8 mouse cellular contexts compared by ENCODE assay signal in the genomic region with DNA sequence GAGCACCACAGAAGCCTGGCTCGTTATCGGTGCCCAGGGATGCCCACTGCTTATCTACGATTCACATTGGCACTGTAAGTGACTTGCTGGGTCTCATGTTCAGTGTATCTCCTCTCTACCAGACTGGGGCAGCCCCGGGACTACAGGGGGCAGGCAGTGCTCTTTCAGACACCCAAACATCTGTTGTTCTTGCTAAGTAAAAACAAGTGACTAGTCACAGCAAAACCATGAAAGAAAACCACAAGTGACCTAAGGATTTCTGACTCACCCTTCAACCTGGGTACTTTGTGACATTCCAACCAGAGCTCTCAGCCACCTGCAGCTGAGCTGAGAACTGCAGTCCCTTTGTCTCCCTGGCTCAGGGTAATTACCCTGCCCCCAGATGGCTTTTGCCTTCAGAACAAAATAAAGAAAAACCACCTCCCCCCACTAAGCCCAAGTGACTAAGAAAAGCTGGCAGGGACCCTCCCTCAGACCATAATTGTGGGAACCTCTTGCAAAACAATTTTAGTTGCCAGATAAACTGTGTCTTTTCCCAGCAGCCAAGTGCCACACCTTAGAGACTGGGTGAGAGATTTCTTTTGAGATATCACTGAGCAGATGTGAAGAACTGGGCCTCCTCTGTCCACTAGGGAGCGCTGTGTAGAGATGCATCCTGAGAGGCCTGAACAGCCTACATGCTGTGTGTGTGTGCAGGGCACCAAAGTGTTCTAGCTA. TPM values are rescaled to one million over a fixed set of nuclear protein-coding genes. Genes with fewer than 3 reads are reported as not detected.
DNase-seq lines count a peak whose midpoint lies in the region; ATAC-seq and TF ChIP-seq lines count a peak whose summit lies in the region.

No protein-coding gene starts in this region.

- WGBS in heart, embryonic 10.5 days: 60% methylated on average over 5 of the region's 5 CpGs
- 48% methylated on average over 5 of the region's 5 CpGs for WGBS in embryonic facial prominence, embryonic 15.5 days
- WGBS in limb, embryonic 14.5 days: 56% methylated on average over 5 of the region's 5 CpGs

- DNase-seq in heart, postnatal 4 days: peak; percentile 17
- DNase-seq in heart, embryonic 10.5 days (ENCODE audit: low spot score): no peak
- DNase-seq in 416B (ENCODE audit: low read depth): peak; percentile 74
- DNase-seq in Patski (ENCODE audit: low read depth, low spot score): peak; percentile 98
- DNase-seq in limb, embryonic 14.5 days (ENCODE audit: low spot score): no peak

- ATAC-seq in Patski: peak; percentile 96
- peak; percentile 35 for ATAC-seq in embryonic facial prominence, embryonic 15.5 days (ENCODE audit: insufficient number of reproducible peaks, low FRiP score, low TSS enrichment, low read depth)
- ATAC-seq in limb, embryonic 14.5 days (ENCODE audit: low FRiP score, low read depth): no peak
- ATAC-seq in neutrophil, adult 5-6 weeks (ENCODE audit: extremely low read depth, insufficient number of reproducible peaks, low FRiP score, poor library complexity, severe bottlenecking): 0 out of 2 replicates have a peak, but pooled peaks have one; percentile 42
- ATAC-seq in frontal cortex, adult (ENCODE audit: low TSS enrichment): no peak

- CTCF ChIA-PET in Patski (lab: Charles Lee): interaction anchor here (0.9 to 2.9 kb wide), 12 partner anchors 10 to 422 kb away, joined by 3 to 14 read pairs (median 4); no protein-coding TSS in a partner anchor

- no peak overlapping the region for H3K4me2 ChIP-seq in embryonic facial prominence, embryonic 15.5 days (replicated peaks)
- H3K4me2 ChIP-seq in limb, embryonic 14.5 days (replicated peaks; ENCODE audit: low read depth, low read length, severe bottlenecking): no peak overlapping the region

- no peaks in the 10 kb centered on the region for H3K36me3 ChIP-seq in heart, embryonic 10.5 days
- H3K36me3 ChIP-seq in embryonic facial prominence, embryonic 15.5 days: no peaks in the 10 kb centered on the region
- no peaks in the 10 kb centered on the region for H3K36me3 ChIP-seq in limb, embryonic 14.5 days (ENCODE audit: control insufficient read depth, insufficient read depth, low read length)

- H3K9ac ChIP-seq in embryonic facial prominence, embryonic 15.5 days: no peak overlapping the region
- no peak overlapping the region for H3K9ac ChIP-seq in limb, embryonic 14.5 days (ENCODE audit: low read depth, low read length, severe bottlenecking)

- H3K9me3 ChIP-seq in heart, embryonic 10.5 days: no peaks in the 10 kb centered on the region
- H3K9me3 ChIP-seq in embryonic facial prominence, embryonic 15.5 days (replicated peaks): no peaks in the 10 kb centered on the region; the same call in 1 of the 2 replicates
- H3K9me3 ChIP-seq in limb, embryonic 14.5 days (ENCODE audit: control insufficient read depth, low read length): no peaks in the 10 kb centered on the region

- peak; percentile 88 for TF ChIP-seq CTCF in Patski (IDR thresholded peaks at IDR 0.05)

- H3K4me1 ChIP-seq in heart, embryonic 10.5 days: peaks cover 3% of the 10 kb centered on the region
- H3K4me1 ChIP-seq in embryonic facial prominence, embryonic 15.5 days: peaks cover 25% of the 10 kb centered on the region
- peaks cover 39% of the 10 kb centered on the region for H3K4me1 ChIP-seq in limb, embryonic 14.5 days (ENCODE audit: control insufficient read depth, insufficient read depth, low read length)

- POLR2A ChIA-PET in Patski (lab: Charles Lee): interaction anchor here (0.8 kb wide), 1 partner anchor 22 kb away, joined by 3 read pairs; no protein-coding TSS in a partner anchor

- no peak overlapping the region for H3K4me3 ChIP-seq in heart, embryonic 10.5 days
- H3K4me3 ChIP-seq in embryonic facial prominence, embryonic 15.5 days (replicated peaks): no peak overlapping the region
- no peak overlapping the region for H3K4me3 ChIP-seq in limb, embryonic 14.5 days (replicated peaks; ENCODE audit: low read length)

- H3K27ac ChIP-seq in heart, embryonic 10.5 days: no peak overlapping the region
- no peak overlapping the region for H3K27ac ChIP-seq in embryonic facial prominence, embryonic 15.5 days (replicated peaks)
- H3K27ac ChIP-seq in limb, embryonic 14.5 days (replicated peaks; ENCODE audit: low read depth, low read length): 0 out of 2 replicates have a peak overlapping the region, but pooled peaks have one; percentile 13

- in situ Hi-C loops in Patski (cut with MboI; ENCODE audit: low pct_unique_long_range_greater_than_20kb): loop anchor here (10.0 kb wide), 3 partner anchors 110 to 330 kb away; no protein-coding TSS in a partner anchor

- no peaks in the 10 kb centered on the region for H3K27me3 ChIP-seq in heart, embryonic 10.5 days (ENCODE audit: insufficient read depth, poor library complexity, severe bottlenecking)
- no peaks in the 10 kb centered on the region for H3K27me3 ChIP-seq in Patski
- H3K27me3 ChIP-seq in embryonic facial prominence, embryonic 15.5 days: no peaks in the 10 kb centered on the region
- no peaks in the 10 kb centered on the region for H3K27me3 ChIP-seq in limb, embryonic 14.5 days (ENCODE audit: control insufficient read depth, insufficient read depth, low read length)

- no peak for TF ChIP-seq POLR2A in limb, embryonic 14.5 days (IDR thresholded peaks at IDR 0.05; ENCODE audit: borderline replicate concordance, extremely low read depth, insufficient read depth, insufficient read length)

RNA-seq across cellular contexts. Expression of a gene that starts 46.4 kb away (rescaled TPM):
- not detected for total RNA-seq in heart, postnatal 4 days (2021)
- not detected in 2 replicates for polyA plus RNA-seq in heart, embryonic 10.5 days (2016; fragmentation: Nextera tagmentation; extraction: Ambion mirVana)
- not detected for polyA plus RNA-seq in Patski (2021)
- polyA plus RNA-seq in embryonic facial prominence, embryonic 15.5 days (2015; fragmentation: Nextera tagmentation; extraction: Ambion mirVana): not detected in 2 replicates
- polyA plus RNA-seq in limb, embryonic 14.5 days (2012; rRNA removed): not detected in 2 replicates
- not detected in 2 replicates for polyA plus RNA-seq in limb, embryonic 14.5 days (2014; fragmentation: Nextera tagmentation; extraction: Ambion mirVana)
- not detected in 2 replicates for total RNA-seq in neutrophil, adult 5-6 weeks (2017)

Comparison
In these comparisons a context has a peak if more than half of its experiments do, and no peak if none do; other contexts are left out.
1. DNase-seq: peak in heart, postnatal 4 days (single experiment), 416B (single experiment) and Patski (single experiment); none in heart, embryonic 10.5 days (single experiment) and limb, embryonic 14.5 days (single experiment).
2. ATAC-seq: peak in Patski (single experiment), embryonic facial prominence, embryonic 15.5 days (single experiment) and neutrophil, adult 5-6 weeks (single experiment); none in limb, embryonic 14.5 days (single experiment) and frontal cortex, adult (single experiment).